Mouse (Mus musculus): Measurements from ENCODE around the gene Kdm4b.

GRCm38 (mm10) chr17:56293291-56293690 lies 32.6 kb upstream of the Kdm4b start:
- TF ChIP-seq POLR2A (IDR thresholded peaks at IDR 0.05; ENCODE audit: low read depth, low read length) (no peak), CTCF (IDR thresholded peaks at IDR 0.05; ENCODE audit: extremely low read depth, insufficient read depth, insufficient read length, insufficient replicate concordance) (no peak)

Data from spleen, adult 2 months (tissue).